Mouse (Mus musculus): ENCODE results near the gene Cd96. TPM values are rescaled to one million over a fixed set of nuclear protein-coding genes. Genes with fewer than 3 reads are reported as not detected.
A peak's percentile ranks its signal among the peaks of the same experiment; 100 is the strongest.

Gene Cd96
- polyA plus RNA-seq, 1 experiment, result not detected

DNA sequence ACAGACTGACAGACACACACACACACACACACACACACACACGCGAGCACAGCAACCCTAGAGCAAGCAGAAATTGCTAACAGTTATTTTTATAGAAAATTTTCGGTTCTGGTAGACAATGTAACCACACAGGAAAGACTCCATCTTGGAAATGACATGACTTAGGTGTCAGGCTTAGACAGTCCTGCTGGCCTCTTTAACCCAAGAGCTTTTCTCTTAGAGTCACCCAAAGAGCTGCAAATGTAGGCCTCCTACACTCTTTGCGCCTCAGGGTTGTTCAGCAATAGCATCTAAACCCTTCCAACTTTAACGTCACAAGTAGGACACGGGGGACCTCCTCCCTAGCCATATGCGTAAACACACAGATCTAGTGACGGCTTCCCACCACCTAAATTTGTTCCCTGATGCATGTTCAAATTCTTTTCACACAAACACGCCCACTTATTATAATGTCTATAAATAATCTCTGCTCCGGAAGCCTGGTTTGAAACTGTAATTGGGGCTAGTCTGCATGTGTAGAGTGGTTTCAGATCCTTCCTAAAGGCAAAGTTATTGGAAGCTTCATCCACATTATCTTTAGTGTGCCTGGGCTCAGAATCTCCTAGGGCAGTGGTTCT lies 118.4 kb downstream of the Cd96 start:
- TF ChIP-seq POLR2A (IDR thresholded peaks at IDR 0.05; ENCODE audit: extremely low read depth, insufficient read depth, low read length) (no peak), CTCF (IDR thresholded peaks at IDR 0.05; ENCODE audit: extremely low read depth, insufficient read depth, low read length) (no peak)
- H3K4me1 ChIP-seq (ENCODE audit: control insufficient read depth, insufficient read depth, low read length), result peaks cover 3% of the 10 kb centered on the region; the same call in 1 of the 2 replicates
- H3K4me3 ChIP-seq (ENCODE audit: insufficient read depth, low read length), result no peak overlapping the region
- H3K27ac ChIP-seq (ENCODE audit: insufficient read depth, low read length), result no peak overlapping the region

DNA sequence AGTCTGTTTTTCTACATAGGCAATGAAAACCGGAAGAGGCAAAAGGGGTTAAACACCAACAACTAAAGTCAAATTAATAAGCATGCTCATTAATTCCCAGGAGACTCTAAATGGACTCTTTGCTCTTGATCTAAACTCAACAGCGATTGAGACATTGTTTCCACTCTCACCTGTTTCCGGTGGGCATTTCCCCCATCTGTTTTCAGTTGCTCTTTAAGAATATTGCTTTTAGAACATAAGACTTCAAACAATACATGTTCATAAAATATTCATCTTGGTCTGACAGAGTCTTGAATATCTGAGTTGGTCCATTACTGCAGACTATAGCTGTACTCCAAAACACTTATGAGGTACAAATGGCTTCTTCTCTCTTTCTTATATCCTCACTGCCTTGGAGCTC lies 119.1 kb downstream of the Cd96 start:
- TF ChIP-seq CTCF (IDR thresholded peaks at IDR 0.05; ENCODE audit: extremely low read depth, insufficient read depth, low read length), result no peak
- no peak for TF ChIP-seq POLR2A (IDR thresholded peaks at IDR 0.05; ENCODE audit: extremely low read depth, insufficient read depth, low read length)
- Histone ChIP-seq H3K4me1 (ENCODE audit: control insufficient read depth, insufficient read depth, low read length) (peaks cover 7% of the 10 kb centered on the region; the same call in 1 of the 2 replicates), H3K27ac (ENCODE audit: insufficient read depth, low read length) (no peak overlapping the region), H3K4me3 (ENCODE audit: insufficient read depth, low read length) (no peak overlapping the region)

GRCm38 (mm10) chr16:45999374-46000191 lies 120.5 kb downstream of the Cd96 start:
- H3K4me1 ChIP-seq (ENCODE audit: control insufficient read depth, insufficient read depth, low read length), result peaks cover 7% of the 10 kb centered on the region; the same call in 1 of the 2 replicates
- no peak overlapping the region for H3K4me3 ChIP-seq (ENCODE audit: insufficient read depth, low read length)
- TF ChIP-seq POLR2A (IDR thresholded peaks at IDR 0.05; ENCODE audit: extremely low read depth, insufficient read depth, low read length) (no peak), CTCF (IDR thresholded peaks at IDR 0.05; ENCODE audit: extremely low read depth, insufficient read depth, low read length) (no peak)
- no peak overlapping the region for H3K27ac ChIP-seq (ENCODE audit: insufficient read depth, low read length)

- H3K27ac ChIP-seq (ENCODE audit: insufficient read depth, low read length), result no peak overlapping the region
- TF ChIP-seq CTCF (IDR thresholded peaks at IDR 0.05; ENCODE audit: extremely low read depth, insufficient read depth, low read length) (no peak), POLR2A (IDR thresholded peaks at IDR 0.05; ENCODE audit: extremely low read depth, insufficient read depth, low read length) (no peak)
- H3K4me3 ChIP-seq (ENCODE audit: insufficient read depth, low read length), result no peak overlapping the region
- H3K4me1 ChIP-seq (ENCODE audit: control insufficient read depth, insufficient read depth, low read length), result peaks cover 7% of the 10 kb centered on the region; the same call in 1 of the 2 replicates
Measured at GRCm38 (mm10) chr16:45998231-45998630, 121.8 kb downstream of the Cd96 start.

- Histone ChIP-seq H3K4me1 (ENCODE audit: control insufficient read depth, insufficient read depth, low read length) (peaks cover 1% of the 10 kb centered on the region; the same call in 1 of the 2 replicates), H3K4me3 (ENCODE audit: insufficient read depth, low read length) (no peak overlapping the region), H3K27ac (ENCODE audit: insufficient read depth, low read length) (no peak overlapping the region)
- peak; percentile 24; the same call in 1 of the 2 replicates for TF ChIP-seq CTCF (IDR thresholded peaks at IDR 0.05; ENCODE audit: extremely low read depth, insufficient read depth, low read length)
- TF ChIP-seq POLR2A (IDR thresholded peaks at IDR 0.05; ENCODE audit: extremely low read depth, insufficient read depth, low read length), result no peak
Measured at GRCm38 (mm10) chr16:45990901-45991676, 129.0 kb downstream of the Cd96 start.

DNA sequence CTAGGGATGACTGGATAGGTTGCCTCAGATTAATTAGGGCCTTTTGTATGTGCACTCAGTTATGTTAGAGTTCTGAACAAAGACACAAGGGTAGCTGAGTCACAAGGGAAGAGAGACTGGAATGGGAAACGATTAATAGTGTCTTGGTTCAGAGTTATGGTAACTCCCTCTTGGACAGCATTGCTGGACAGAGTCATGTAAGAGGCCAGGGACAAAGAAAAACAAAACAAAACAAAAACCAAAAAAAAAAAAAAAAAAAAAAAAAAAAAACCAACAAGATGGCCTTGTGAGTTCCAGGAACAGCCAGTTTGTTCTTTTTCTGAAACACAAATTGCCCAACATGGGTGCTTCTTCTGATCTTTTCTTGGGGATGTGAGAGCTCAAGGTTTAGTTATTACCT lies 133.8 kb downstream of the Cd96 start:
- H3K4me3 ChIP-seq (ENCODE audit: insufficient read depth, low read length), result no peak overlapping the region
- TF ChIP-seq POLR2A (IDR thresholded peaks at IDR 0.05; ENCODE audit: extremely low read depth, insufficient read depth, low read length), result no peak
- TF ChIP-seq CTCF (IDR thresholded peaks at IDR 0.05; ENCODE audit: extremely low read depth, insufficient read depth, low read length), result no peak
- no peaks in the 10 kb centered on the region for H3K4me1 ChIP-seq (ENCODE audit: control insufficient read depth, insufficient read depth, low read length)
- H3K27ac ChIP-seq (ENCODE audit: insufficient read depth, low read length), result no peak overlapping the region

Other genes with a start within 250 kb of the Cd96 start
- gene Phldb2, start 166.7 kb downstream of the Cd96 start, polyA plus RNA-seq (2012; rRNA removed), result 5.3 and 5.4 TPM in 2 replicates
- gene Plcxd2, start 110.0 kb downstream of the Cd96 start, polyA plus RNA-seq (2012; rRNA removed), result 39.9 and 43.2 TPM in 2 replicates
- 3.5 and 4.5 TPM in 2 replicates for gene Gm4737, start 34.8 kb upstream of the Cd96 start, polyA plus RNA-seq (2012; rRNA removed)